Mouse (Mus musculus) lung, postnatal 0 days (tissue): ENCODE results near the gene Agpat3. TPM values are rescaled to one million over a fixed set of nuclear protein-coding genes. Genes with fewer than 3 reads are reported as not detected.

Experiments
- ATAC-seq: fragments of 200-750 bp; cut with Nextera tagmentation; 2 replicates; pipeline ENCODE4 v1.8.0; 2017; ENCODE audit warnings: moderate library complexity
- DNase-seq: peaks from one replicate; pipeline ENCODE4 v3.0.0-alpha.2; 2016; ENCODE audit warnings: low spot score
- H3K27ac ChIP-seq: fragments of 300-500 bp; sonication (generic); 2 replicates; pipeline ENCODE4 v1.5.1; 2014; ENCODE audit warnings: antibody characterized with exemption, mild to moderate bottlenecking, low read length, mixed read lengths
- H3K27me3 ChIP-seq: fragments of 300-500 bp; sonication (generic); replicated peaks from 2 replicates; pipeline ENCODE4 v1.6.1; 2014; ENCODE audit warnings: low read length, mixed read lengths; ENCODE audit not compliant: insufficient read depth
- H3K36me3 ChIP-seq: fragments of 300-500 bp; sonication (generic); 2 replicates; pipeline ENCODE4 v1.6.1; 2014; ENCODE audit warnings: low read length, mixed read lengths; ENCODE audit not compliant: insufficient read depth
- H3K4me1 ChIP-seq: fragments of 300-500 bp; sonication (generic); 2 replicates; pipeline ENCODE4 v1.6.1; 2014; ENCODE audit warnings: antibody characterized with exemption, low read depth, low read length, mixed read lengths; ENCODE audit not compliant: insufficient read depth
- H3K4me2 ChIP-seq: fragments of 300-500 bp; sonication (generic); replicated peaks from 2 replicates; pipeline ENCODE4 v1.6.1; 2014; ENCODE audit warnings: low read depth, mild to moderate bottlenecking, low read length, moderate library complexity, mixed read lengths
- H3K4me3 ChIP-seq: fragments of 300-500 bp; sonication (generic); 2 replicates; pipeline ENCODE4 v1.5.1; 2014; ENCODE audit warnings: low read depth, low read length
- H3K9ac ChIP-seq: fragments of 300-500 bp; sonication (generic); replicated peaks from 2 replicates; pipeline ENCODE4 v1.6.1; 2014; ENCODE audit warnings: low read depth, mild to moderate bottlenecking
- H3K9me3 ChIP-seq: fragments of 300-500 bp; sonication (generic); 2 replicates; pipeline ENCODE4 v1.6.1; 2016; ENCODE audit warnings: low read length, mixed read lengths
- CTCF ChIP-seq: IDR thresholded peaks from 2 replicates; pipeline ENCODE4 v1.5.1; 2016; ENCODE audit warnings: antibody characterized with exemption, mild to moderate bottlenecking
- EP300 ChIP-seq: IDR thresholded peaks from 2 replicates; pipeline ENCODE4 v1.6.1; 2016; ENCODE audit warnings: antibody characterized with exemption, mild to moderate bottlenecking, control low read depth
- WGBS: fragments of 180-500 bp; shearing (Covaris S2); extraction: QIAGEN DNeasy Blood & Tissue Kit; methylation state at CpG from one replicate; pipeline ENCODE4 v1.1.7; 2014; 5-methylcytosine and 5-hydroxymethylcytosine counted together
- polyA plus RNA-seq: library from polyadenylated mRNA; unstranded; fragments of >200 nt; fragmentation: Nextera tagmentation; extraction: Ambion mirVana; gene quantifications from 2 replicates; pipeline ENCODE4 v1.2.1, GENCODE M21; 2015

Gene Agpat3
- polyA plus RNA-seq, 1 experiment from 2014 or later = 129 TPM

DNA sequence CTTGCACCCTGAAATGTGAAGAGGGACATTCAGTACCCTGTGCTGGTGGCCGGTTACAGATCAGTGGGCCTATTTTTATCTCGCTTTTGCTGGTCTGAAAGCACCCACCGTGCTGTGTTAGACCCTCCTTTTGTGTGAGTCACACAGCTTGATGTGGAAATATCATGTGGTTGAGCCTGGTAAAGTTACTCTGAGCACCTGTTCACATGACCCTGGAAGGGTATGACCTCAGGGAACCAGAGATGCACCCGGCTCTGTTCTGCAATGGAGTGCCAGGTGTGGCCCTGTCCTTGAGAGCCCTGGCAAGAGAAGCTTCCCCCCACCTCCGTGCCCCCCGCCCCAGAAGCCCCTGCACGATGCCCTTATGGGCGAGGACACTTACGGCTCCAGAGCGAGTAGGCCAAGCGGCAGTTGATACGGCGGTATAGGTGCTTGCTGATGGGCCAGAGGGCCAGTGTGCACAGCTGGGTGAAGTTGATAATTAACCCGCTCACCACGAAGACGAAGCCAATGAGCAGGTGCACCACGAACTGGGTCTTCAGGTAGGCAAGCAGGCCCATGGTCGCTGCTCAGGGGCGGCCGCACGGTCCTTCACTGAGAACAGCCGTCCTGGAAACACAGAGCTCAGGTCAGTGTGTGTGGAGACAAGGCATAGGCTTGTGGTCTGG lies 64.7 kb downstream of the Agpat3 start:
- no peak for TF ChIP-seq CTCF
- no peak for TF ChIP-seq EP300
- Histone ChIP-seq H3K4me2 (no peak overlapping the region), H3K36me3 (peaks cover 30% of the 10 kb centered on the region), H3K9me3 (no peaks in the 10 kb centered on the region), H3K27ac (no peak overlapping the region), H3K9ac (no peak overlapping the region), H3K4me3 (no peak overlapping the region), H3K4me1 (no peaks in the 10 kb centered on the region), H3K27me3 (no peaks in the 10 kb centered on the region)
- DNase-seq = no peak
- peak; percentile 8; the same call in 1 of the 2 replicates for ATAC-seq
- 67% methylated on average over 22 of the region's 22 CpGs for WGBS

DNA sequence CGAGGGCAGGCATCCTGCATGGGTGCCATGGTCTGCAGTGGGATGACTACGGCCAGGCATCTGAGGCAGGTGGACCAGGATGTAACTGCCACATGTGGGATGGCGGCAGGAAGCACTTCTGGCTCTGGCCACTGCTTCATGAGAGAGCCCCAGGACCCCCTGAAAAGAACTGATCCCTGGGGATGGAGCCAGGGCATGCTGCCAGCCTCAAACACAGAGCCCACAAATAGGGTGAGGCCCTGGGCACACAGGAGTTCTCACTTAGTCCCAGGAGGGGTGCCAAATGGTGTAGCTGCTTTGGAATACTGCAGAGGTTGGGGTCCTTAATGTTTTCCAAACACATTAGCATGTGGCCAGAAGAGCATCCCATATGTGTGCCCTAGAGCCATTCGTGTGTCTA lies 66.3 kb downstream of the Agpat3 start:
- DNase-seq = no peak
- Histone ChIP-seq H3K4me1 (no peaks in the 10 kb centered on the region), H3K4me2 (no peak overlapping the region), H3K9ac (no peak overlapping the region), H3K9me3 (no peaks in the 10 kb centered on the region), H3K27ac (no peak overlapping the region), H3K4me3 (no peak overlapping the region), H3K36me3 (peaks cover 45% of the 10 kb centered on the region), H3K27me3 (no peaks in the 10 kb centered on the region)
- TF ChIP-seq EP300 (no peak), CTCF (no peak)
- WGBS = 83% methylated on average over 4 of the region's 4 CpGs
- no peak for ATAC-seq

- Histone ChIP-seq H3K27ac (no peak overlapping the region), H3K36me3 (peaks cover 45% of the 10 kb centered on the region), H3K4me2 (no peak overlapping the region), H3K27me3 (no peaks in the 10 kb centered on the region), H3K4me3 (no peak overlapping the region), H3K9ac (no peak overlapping the region), H3K4me1 (no peaks in the 10 kb centered on the region), H3K9me3 (no peaks in the 10 kb centered on the region)
- ATAC-seq (no peak), DNase-seq (no peak)
- TF ChIP-seq EP300 (no peak), CTCF (no peak)
- WGBS = 85% methylated on average over 6 of the region's 6 CpGs
Measured at GRCm38 (mm10) chr10:78285409-78285808, 66.9 kb downstream of the Agpat3 start.

DNA sequence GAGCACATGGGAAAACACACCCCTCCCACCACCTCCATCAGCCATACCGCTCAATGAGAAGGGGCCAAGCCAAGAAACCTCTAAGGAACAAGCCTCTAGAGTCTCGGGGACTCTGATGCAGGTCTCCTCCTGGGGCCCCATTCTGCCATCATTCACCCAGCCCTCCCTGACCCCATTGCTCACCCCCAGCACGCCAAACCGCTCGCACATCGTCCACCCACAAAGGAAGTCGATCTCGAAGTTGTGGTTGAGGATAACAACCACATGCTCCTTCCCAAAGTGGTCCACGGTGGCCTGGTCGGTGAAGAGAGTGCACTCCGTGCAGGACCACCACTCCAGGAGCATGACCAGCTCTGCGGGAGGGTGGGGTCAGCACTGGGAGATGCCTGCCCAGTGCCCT lies 67.5 kb downstream of the Agpat3 start:
- Histone ChIP-seq H3K4me3 (no peak overlapping the region), H3K36me3 (peaks cover 45% of the 10 kb centered on the region), H3K27ac (no peak overlapping the region), H3K27me3 (no peaks in the 10 kb centered on the region), H3K4me2 (no peak overlapping the region), H3K9ac (no peak overlapping the region), H3K9me3 (no peaks in the 10 kb centered on the region), H3K4me1 (no peaks in the 10 kb centered on the region)
- TF ChIP-seq CTCF (no peak), EP300 (no peak)
- DNase-seq = no peak
- 86% methylated on average over 12 of the region's 12 CpGs for WGBS
- ATAC-seq = no peak

DNA sequence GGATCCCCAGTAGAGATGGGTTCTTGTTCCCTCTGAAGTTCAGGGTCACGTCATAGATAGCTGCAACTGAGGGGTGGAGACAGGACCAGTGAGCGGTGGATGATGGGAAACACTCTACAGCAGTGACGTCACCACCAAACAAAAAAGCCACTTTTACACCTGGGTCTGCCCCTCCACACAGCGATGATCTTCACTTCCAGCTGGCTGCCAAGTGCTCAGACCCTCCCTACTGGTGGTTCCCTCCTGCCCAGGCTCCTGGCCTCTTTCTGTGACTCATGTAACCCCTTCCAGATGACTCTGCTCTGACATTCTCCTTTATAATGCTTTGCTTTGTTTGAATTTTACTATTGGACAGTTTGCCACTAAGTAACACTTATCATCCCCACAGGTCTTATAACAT lies 69.9 kb downstream of the Agpat3 start:
- H3K27ac ChIP-seq = no peak overlapping the region
- H3K27me3 ChIP-seq = no peaks in the 10 kb centered on the region
- no peaks in the 10 kb centered on the region for H3K4me1 ChIP-seq
- no peak for TF ChIP-seq CTCF
- TF ChIP-seq EP300 = no peak
- H3K9ac ChIP-seq = no peak overlapping the region
- H3K9me3 ChIP-seq = no peaks in the 10 kb centered on the region
- H3K36me3 ChIP-seq = peaks cover 48% of the 10 kb centered on the region
- no peak overlapping the region for H3K4me2 ChIP-seq
- WGBS = 76% methylated on average over 4 of the region's 4 CpGs
- no peak for DNase-seq
- H3K4me3 ChIP-seq = no peak overlapping the region
- ATAC-seq = no peak

- Histone ChIP-seq H3K27ac (no peak overlapping the region), H3K4me1 (no peaks in the 10 kb centered on the region), H3K9ac (no peak overlapping the region), H3K4me2 (no peak overlapping the region), H3K4me3 (no peak overlapping the region), H3K9me3 (no peaks in the 10 kb centered on the region), H3K27me3 (no peaks in the 10 kb centered on the region), H3K36me3 (peaks cover 29% of the 10 kb centered on the region; the same call in 1 of the 2 replicates)
- TF ChIP-seq CTCF (no peak), EP300 (no peak)
- DNase-seq = no peak
- 92% methylated on average over 9 of the region's 9 CpGs for WGBS
- ATAC-seq = no peak
Measured at GRCm38 (mm10) chr10:78280486-78280885, 71.8 kb downstream of the Agpat3 start.

- no peak overlapping the region for H3K9ac ChIP-seq
- H3K4me1 ChIP-seq = no peaks in the 10 kb centered on the region
- TF ChIP-seq EP300 (no peak), CTCF (peak; percentile 96)
- ATAC-seq = peak; percentile 79
- H3K4me3 ChIP-seq = no peak overlapping the region
- H3K36me3 ChIP-seq = peaks cover 29% of the 10 kb centered on the region; the same call in 1 of the 2 replicates
- no peaks in the 10 kb centered on the region for H3K9me3 ChIP-seq
- DNase-seq = peak; percentile 76
- no peak overlapping the region for H3K27ac ChIP-seq
- WGBS = 42% methylated on average over 8 of the region's 8 CpGs
- no peak overlapping the region for H3K4me2 ChIP-seq
- no peaks in the 10 kb centered on the region for H3K27me3 ChIP-seq
Measured at GRCm38 (mm10) chr10:78279210-78279609, 73.1 kb downstream of the Agpat3 start.
